ENCODE assay signal across 8 mouse cellular contexts in genomic region chr1:153556896-153557295, GRCm38 (mm10). TPM values are rescaled to one million over a fixed set of nuclear protein-coding genes. Genes with fewer than 3 reads are reported as not detected.
DNase-seq lines count a peak whose midpoint lies in the region; ATAC-seq lines count a peak whose summit lies in the region.

No protein-coding gene starts in this region.

- H3K36me3 ChIP-seq in heart, embryonic 10.5 days: no peaks in the 10 kb centered on the region
- no peaks in the 10 kb centered on the region for H3K36me3 ChIP-seq in embryonic facial prominence, embryonic 11.5 days (replicated peaks; ENCODE audit: control insufficient read depth, insufficient read depth, low read depth, low read length)
- H3K36me3 ChIP-seq in hindbrain, embryonic 12.5 days: no peaks in the 10 kb centered on the region
- H3K36me3 ChIP-seq in midbrain, embryonic 12.5 days: no peaks in the 10 kb centered on the region

- 3% methylated on average over 2 of the region's 2 CpGs for WGBS in heart, embryonic 10.5 days
- 5% methylated on average over 2 of the region's 2 CpGs for WGBS in embryonic facial prominence, embryonic 11.5 days
- WGBS in hindbrain, embryonic 12.5 days: 2% methylated on average over 2 of the region's 2 CpGs
- 3% methylated on average over 2 of the region's 2 CpGs for WGBS in midbrain, embryonic 12.5 days

- H3K27ac ChIP-seq in heart, embryonic 10.5 days: no peak overlapping the region
- no peak overlapping the region for H3K27ac ChIP-seq in embryonic facial prominence, embryonic 11.5 days (replicated peaks; ENCODE audit: low read depth, low read length)
- H3K27ac ChIP-seq in hindbrain, embryonic 12.5 days: no peak overlapping the region
- H3K27ac ChIP-seq in midbrain, embryonic 12.5 days (replicated peaks): no peak overlapping the region

- no peaks in the 10 kb centered on the region for H3K9me3 ChIP-seq in heart, embryonic 10.5 days
- no peaks in the 10 kb centered on the region for H3K9me3 ChIP-seq in embryonic facial prominence, embryonic 11.5 days (replicated peaks; ENCODE audit: control insufficient read depth, low read length)
- no peaks in the 10 kb centered on the region for H3K9me3 ChIP-seq in hindbrain, embryonic 12.5 days (replicated peaks)
- H3K9me3 ChIP-seq in midbrain, embryonic 12.5 days: no peaks in the 10 kb centered on the region

- peaks cover 24% of the 10 kb centered on the region; the same call in 1 of the 2 replicates for H3K27me3 ChIP-seq in heart, embryonic 10.5 days (ENCODE audit: insufficient read depth, poor library complexity, severe bottlenecking)
- H3K27me3 ChIP-seq in embryonic facial prominence, embryonic 11.5 days (ENCODE audit: control insufficient read depth, insufficient read depth, low read length): no peaks in the 10 kb centered on the region
- H3K27me3 ChIP-seq in hindbrain, embryonic 12.5 days: peaks cover 6% of the 10 kb centered on the region; the same call in 1 of the 2 replicates
- H3K27me3 ChIP-seq in midbrain, embryonic 12.5 days: peaks cover 18% of the 10 kb centered on the region

- H3K9ac ChIP-seq in embryonic facial prominence, embryonic 11.5 days (replicated peaks; ENCODE audit: low read length): no peak overlapping the region
- H3K9ac ChIP-seq in hindbrain, embryonic 12.5 days: no peak overlapping the region
- H3K9ac ChIP-seq in midbrain, embryonic 12.5 days (replicated peaks): no peak overlapping the region

- no peaks in the 10 kb centered on the region for H3K4me1 ChIP-seq in heart, embryonic 10.5 days
- no peaks in the 10 kb centered on the region for H3K4me1 ChIP-seq in embryonic facial prominence, embryonic 11.5 days (ENCODE audit: control insufficient read depth, insufficient read depth, low read length)
- H3K4me1 ChIP-seq in hindbrain, embryonic 12.5 days: peaks cover 4% of the 10 kb centered on the region; the same call in 1 of the 2 replicates
- H3K4me1 ChIP-seq in midbrain, embryonic 12.5 days: peaks cover 8% of the 10 kb centered on the region; the same call in 1 of the 2 replicates

- H3K4me3 ChIP-seq in heart, embryonic 10.5 days: no peak overlapping the region
- H3K4me3 ChIP-seq in embryonic facial prominence, embryonic 11.5 days (ENCODE audit: low read depth, low read length): no peak overlapping the region
- no peak overlapping the region for H3K4me3 ChIP-seq in hindbrain, embryonic 12.5 days
- H3K4me3 ChIP-seq in midbrain, embryonic 12.5 days: no peak overlapping the region

- DNase-seq in heart, adult 9 months (ENCODE audit: low spot score in 2 of 2): peak; percentile 25 to 42
- no peak for DNase-seq in heart, embryonic 10.5 days (ENCODE audit: low spot score)
- peak; percentile 89 for DNase-seq in embryonic facial prominence, embryonic 11.5 days (ENCODE audit: low spot score)
- peak; percentile 43 for DNase-seq in layer of hippocampus, adult 9-10 months (ENCODE audit: low spot score)
- no peak for DNase-seq in urinary bladder, adult 18-20 months (ENCODE audit: low spot score in 2 of 2)

- peak; percentile 41 for ATAC-seq in activated CD4-positive, CD25-positive, alpha-beta regulatory T cell, adult 4 months
- no peak for ATAC-seq in embryonic facial prominence, embryonic 11.5 days (replicated peaks; ENCODE audit: insufficient number of reproducible peaks, low FRiP score, low TSS enrichment, low read depth)
- peak; percentile 65; the same call in 1 of the 2 replicates for ATAC-seq in hindbrain, embryonic 12.5 days (ENCODE audit: low FRiP score)
- ATAC-seq in midbrain, embryonic 12.5 days (ENCODE audit: low FRiP score, low read depth): peak; percentile 59

- H3K4me2 ChIP-seq in embryonic facial prominence, embryonic 11.5 days (ENCODE audit: low read depth, low read length): no peak overlapping the region
- no peak overlapping the region for H3K4me2 ChIP-seq in hindbrain, embryonic 12.5 days (replicated peaks)
- no peak overlapping the region for H3K4me2 ChIP-seq in midbrain, embryonic 12.5 days (replicated peaks)

RNA-seq across cellular contexts. Expression of gene Npl, which starts 7.1 kb away (rescaled TPM):
- polyA plus RNA-seq in heart, embryonic 10.5 days (2016; fragmentation: Nextera tagmentation; extraction: Ambion mirVana): 8.0 and 8.4 TPM in 2 replicates
- not detected for polyA plus RNA-seq in activated CD4-positive, CD25-positive, alpha-beta regulatory T cell, adult 4 months (2017; shearing (Covaris generic))
- polyA plus RNA-seq in embryonic facial prominence, embryonic 11.5 days (2014; fragmentation: Nextera tagmentation; extraction: Ambion mirVana): 9.8 and 11.4 TPM in 2 replicates
- 14.4 and 14.7 TPM in 2 replicates for polyA plus RNA-seq in hindbrain, embryonic 12.5 days (2016; fragmentation: Nextera tagmentation; extraction: Ambion mirVana)
- 16.3 and 16.7 TPM in 2 replicates for polyA plus RNA-seq in midbrain, embryonic 12.5 days (2016; fragmentation: Nextera tagmentation; extraction: Ambion mirVana)

Comparison
In these comparisons a context has a peak if more than half of its experiments do, and no peak if none do; other contexts are left out.
1. DNase-seq: peak in heart, adult 9 months (2 of 2), embryonic facial prominence, embryonic 11.5 days (single experiment) and layer of hippocampus, adult 9-10 months (single experiment); none in heart, embryonic 10.5 days (single experiment) and urinary bladder, adult 18-20 months (0 of 2).